Mouse (Mus musculus) kidney, adult 2 months (tissue): ENCODE measurements at regions not wholly inside any gene's neighbourhood (a gene's known extent, or its start where the extent isn't known, plus 50 kb on each side); places are given as distances from the start of the nearest gene placed in this dataset.

Source experiments
- CTCF ChIP-seq: fragments of 200-500 bp; conservative IDR thresholded peaks from 2 replicates; pipeline ENCODE4 v1.5.1; 2011; ENCODE audit warnings: low read depth, mild to moderate bottlenecking, control low read depth, low read length, moderate library complexity, mixed read lengths; ENCODE audit not compliant: insufficient read depth, insufficient read length
- POLR2A ChIP-seq: fragments of 200-500 bp; IDR thresholded peaks from one replicate; pipeline ENCODE4 v1.6.1; 2011; ENCODE audit warnings: low read depth, low read length, control low read depth

DNA sequence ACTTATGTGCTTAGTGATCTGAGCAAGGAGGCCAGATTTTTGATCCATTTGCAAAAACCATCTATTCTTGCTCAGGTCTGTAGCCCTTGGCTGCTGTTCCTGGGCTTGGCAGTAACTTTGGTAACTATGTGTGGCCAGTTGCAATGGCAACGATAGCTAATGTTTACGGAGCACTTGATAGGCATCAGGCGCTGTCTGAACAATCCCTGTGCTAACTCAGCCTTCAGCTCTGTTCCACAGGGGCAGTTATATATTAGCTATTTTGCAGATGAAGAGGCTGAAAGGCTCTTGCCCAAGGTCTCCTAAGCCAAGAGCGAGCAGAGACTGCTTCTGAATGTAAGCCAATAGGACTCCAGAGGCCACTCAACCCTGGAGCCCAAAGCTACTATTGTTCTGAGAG is 55.1 kb upstream of the Igfbp5 start:
- TF ChIP-seq CTCF (no peak), POLR2A (no peak)
